Mouse (Mus musculus): ENCODE results near the gene Ucn3. TPM values are rescaled to one million over a fixed set of nuclear protein-coding genes. Genes with fewer than 3 reads are reported as not detected.

Gene Ucn3
- polyA plus RNA-seq, 1 experiment = not detected

DNA sequence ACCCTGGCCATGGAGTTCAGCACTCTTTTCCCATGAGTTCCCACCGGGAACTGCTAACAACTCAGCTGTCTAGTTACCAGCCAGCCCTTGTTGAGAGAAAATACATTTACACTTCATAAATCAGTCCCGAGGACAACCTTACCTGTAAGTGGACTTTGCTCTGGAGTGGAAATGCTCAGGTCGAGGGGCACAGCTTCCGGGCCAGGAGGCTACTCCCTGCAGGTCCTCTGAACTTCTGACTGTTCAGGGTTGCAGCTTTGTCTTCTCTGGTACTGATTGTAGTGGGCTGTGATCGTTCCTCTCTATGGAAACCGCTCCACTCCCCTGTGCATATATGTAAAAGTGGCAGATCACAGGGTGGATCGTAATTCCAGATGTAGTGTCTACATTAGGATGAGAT, 450 bp downstream of the Ucn3 start:
- TF ChIP-seq MYOG (IDR thresholded peaks at IDR 0.05; ENCODE audit: control insufficient read depth, extremely low read depth, insufficient read length) (no peak), MYOD1 (IDR thresholded peaks at IDR 0.05; ENCODE audit: control insufficient read depth, insufficient read length, low read depth) (no peak), USF1 (IDR thresholded peaks at IDR 0.05; ENCODE audit: low read depth) (no peak), FOSL1 (IDR thresholded peaks at IDR 0.05; ENCODE audit: insufficient read depth, low read length, poor library complexity, severe bottlenecking) (no peak), CTCF (IDR thresholded peaks at IDR 0.05; ENCODE audit: control insufficient read depth, insufficient read depth, insufficient read length) (no peak), MAX (IDR thresholded peaks at IDR 0.05) (no peak), CEBPB (IDR thresholded peaks at IDR 0.05; ENCODE audit: low read depth) (no peak)
- Histone ChIP-seq H3K4me3 (ENCODE audit: insufficient read depth, poor library complexity, severe bottlenecking) (no peak overlapping the region), H3K27me3 (ENCODE audit: control insufficient read depth, insufficient read depth, insufficient read length) (peaks cover 16% of the 10 kb centered on the region), H3K36me3 (ENCODE audit: control insufficient read depth, insufficient read depth) (no peaks in the 10 kb centered on the region), H3ac (ENCODE audit: control insufficient read depth, insufficient read length, low read depth) (no peak overlapping the region), H3K79me3 (ENCODE audit: low read depth) (no peaks in the 10 kb centered on the region), H3K79me2 (ENCODE audit: control insufficient read depth, insufficient read depth) (no peaks in the 10 kb centered on the region)

DNA sequence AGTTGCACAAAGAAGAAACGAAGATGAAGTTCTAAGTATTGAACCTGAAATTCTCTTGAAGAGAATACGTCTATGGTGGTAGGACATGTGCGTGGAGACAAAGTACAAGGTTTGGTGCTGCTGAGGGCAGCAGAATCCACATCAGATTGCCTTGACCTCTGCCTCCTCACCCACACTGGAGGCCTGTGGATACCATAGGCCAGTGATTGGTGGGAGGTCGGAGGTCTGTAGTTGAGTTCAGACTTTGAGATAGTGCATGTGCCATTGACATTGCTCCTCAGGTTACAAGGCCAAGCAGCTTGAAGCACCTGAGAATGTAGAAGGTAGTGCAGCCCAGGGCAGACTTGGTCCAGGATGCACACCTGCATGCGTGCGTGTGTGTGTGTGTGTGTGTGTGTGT, 19.1 kb downstream of the Ucn3 start:
- Histone ChIP-seq H3K79me2 (ENCODE audit: control insufficient read depth, insufficient read depth) (no peaks in the 10 kb centered on the region), H3ac (ENCODE audit: control insufficient read depth, insufficient read length, low read depth) (no peak overlapping the region), H3K79me3 (ENCODE audit: low read depth) (no peaks in the 10 kb centered on the region), H3K27me3 (ENCODE audit: control insufficient read depth, insufficient read depth, insufficient read length) (peaks cover 4% of the 10 kb centered on the region), H3K4me3 (ENCODE audit: insufficient read depth, poor library complexity, severe bottlenecking) (no peak overlapping the region), H3K36me3 (ENCODE audit: control insufficient read depth, insufficient read depth) (no peaks in the 10 kb centered on the region)
- TF ChIP-seq FOSL1 (IDR thresholded peaks at IDR 0.05; ENCODE audit: insufficient read depth, low read length, poor library complexity, severe bottlenecking) (no peak), MAX (IDR thresholded peaks at IDR 0.05) (no peak), CEBPB (IDR thresholded peaks at IDR 0.05; ENCODE audit: low read depth) (no peak), MYOD1 (IDR thresholded peaks at IDR 0.05; ENCODE audit: control insufficient read depth, insufficient read length, low read depth) (no peak), MYOG (IDR thresholded peaks at IDR 0.05; ENCODE audit: control insufficient read depth, extremely low read depth, insufficient read length) (no peak), USF1 (IDR thresholded peaks at IDR 0.05; ENCODE audit: low read depth) (no peak), CTCF (IDR thresholded peaks at IDR 0.05; ENCODE audit: control insufficient read depth, insufficient read depth, insufficient read length) (no peak)

DNA sequence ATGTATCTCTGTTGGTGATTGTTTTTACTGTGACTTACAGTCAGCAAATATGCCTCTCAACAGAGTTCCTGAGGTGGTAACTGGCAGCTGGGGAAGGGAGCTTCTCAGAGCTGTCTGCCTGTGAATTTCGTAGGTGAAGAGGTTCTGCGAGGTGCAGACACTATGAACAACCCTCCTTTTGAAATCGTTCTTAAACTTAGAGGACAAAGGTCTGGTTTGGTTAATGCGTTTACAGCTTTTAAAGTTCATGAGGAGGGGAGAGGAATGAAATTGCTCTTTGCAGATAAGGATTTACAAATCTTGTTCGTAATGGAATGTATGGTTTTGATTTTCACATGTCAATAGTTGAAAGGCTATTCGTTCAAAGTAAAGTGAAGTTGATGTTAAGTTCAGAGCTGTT, 19.5 kb downstream of the Ucn3 start:
- no peak for TF ChIP-seq USF1 (IDR thresholded peaks at IDR 0.05; ENCODE audit: low read depth)
- no peak for TF ChIP-seq CTCF (IDR thresholded peaks at IDR 0.05; ENCODE audit: control insufficient read depth, insufficient read depth, insufficient read length)
- no peak for TF ChIP-seq CEBPB (IDR thresholded peaks at IDR 0.05; ENCODE audit: low read depth)
- TF ChIP-seq FOSL1 (IDR thresholded peaks at IDR 0.05; ENCODE audit: insufficient read depth, low read length, poor library complexity, severe bottlenecking) = no peak
- TF ChIP-seq MYOG (IDR thresholded peaks at IDR 0.05; ENCODE audit: control insufficient read depth, extremely low read depth, insufficient read length) = no peak
- H3K27me3 ChIP-seq (ENCODE audit: control insufficient read depth, insufficient read depth, insufficient read length) = peaks cover 4% of the 10 kb centered on the region
- H3K36me3 ChIP-seq (ENCODE audit: control insufficient read depth, insufficient read depth) = no peaks in the 10 kb centered on the region
- no peaks in the 10 kb centered on the region for H3K79me2 ChIP-seq (ENCODE audit: control insufficient read depth, insufficient read depth)
- no peak overlapping the region for H3K4me3 ChIP-seq (ENCODE audit: insufficient read depth, poor library complexity, severe bottlenecking)
- no peak overlapping the region for H3ac ChIP-seq (ENCODE audit: control insufficient read depth, insufficient read length, low read depth)
- no peaks in the 10 kb centered on the region for H3K79me3 ChIP-seq (ENCODE audit: low read depth)

DNA sequence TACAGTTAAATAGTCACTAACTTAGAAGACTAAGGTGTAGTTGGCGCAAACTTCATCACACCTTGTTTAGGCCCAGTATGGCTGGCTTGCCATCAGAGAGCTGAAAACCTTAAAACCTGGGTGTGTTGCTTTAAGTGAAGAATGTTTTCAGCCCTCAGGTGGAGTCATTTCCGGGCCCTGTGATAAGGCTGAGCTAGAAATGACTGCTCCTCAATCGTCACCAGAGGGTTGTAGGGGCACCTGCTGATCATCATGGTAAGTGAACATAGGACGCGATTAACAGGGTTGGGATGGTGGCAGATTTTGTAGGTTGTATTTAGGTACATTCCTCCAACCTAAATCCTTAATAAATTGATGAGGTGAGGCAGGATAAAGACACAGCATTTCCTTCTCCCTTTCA, 20.7 kb downstream of the Ucn3 start:
- TF ChIP-seq USF1 (IDR thresholded peaks at IDR 0.05; ENCODE audit: low read depth) (no peak), CEBPB (IDR thresholded peaks at IDR 0.05; ENCODE audit: low read depth) (no peak), MYOG (IDR thresholded peaks at IDR 0.05; ENCODE audit: control insufficient read depth, extremely low read depth, insufficient read length) (no peak), MYOD1 (IDR thresholded peaks at IDR 0.05; ENCODE audit: control insufficient read depth, insufficient read length, low read depth) (no peak), MAX (IDR thresholded peaks at IDR 0.05) (no peak)
- H3K79me3 ChIP-seq (ENCODE audit: low read depth) = no peaks in the 10 kb centered on the region
- no peak overlapping the region for H3ac ChIP-seq (ENCODE audit: control insufficient read depth, insufficient read length, low read depth)
- no peaks in the 10 kb centered on the region for H3K79me2 ChIP-seq (ENCODE audit: control insufficient read depth, insufficient read depth)
- H3K4me3 ChIP-seq (ENCODE audit: insufficient read depth, poor library complexity, severe bottlenecking) = no peak overlapping the region
- no peaks in the 10 kb centered on the region for H3K36me3 ChIP-seq (ENCODE audit: control insufficient read depth, insufficient read depth)
- no peaks in the 10 kb centered on the region for H3K27me3 ChIP-seq (ENCODE audit: control insufficient read depth, insufficient read depth, insufficient read length)

DNA sequence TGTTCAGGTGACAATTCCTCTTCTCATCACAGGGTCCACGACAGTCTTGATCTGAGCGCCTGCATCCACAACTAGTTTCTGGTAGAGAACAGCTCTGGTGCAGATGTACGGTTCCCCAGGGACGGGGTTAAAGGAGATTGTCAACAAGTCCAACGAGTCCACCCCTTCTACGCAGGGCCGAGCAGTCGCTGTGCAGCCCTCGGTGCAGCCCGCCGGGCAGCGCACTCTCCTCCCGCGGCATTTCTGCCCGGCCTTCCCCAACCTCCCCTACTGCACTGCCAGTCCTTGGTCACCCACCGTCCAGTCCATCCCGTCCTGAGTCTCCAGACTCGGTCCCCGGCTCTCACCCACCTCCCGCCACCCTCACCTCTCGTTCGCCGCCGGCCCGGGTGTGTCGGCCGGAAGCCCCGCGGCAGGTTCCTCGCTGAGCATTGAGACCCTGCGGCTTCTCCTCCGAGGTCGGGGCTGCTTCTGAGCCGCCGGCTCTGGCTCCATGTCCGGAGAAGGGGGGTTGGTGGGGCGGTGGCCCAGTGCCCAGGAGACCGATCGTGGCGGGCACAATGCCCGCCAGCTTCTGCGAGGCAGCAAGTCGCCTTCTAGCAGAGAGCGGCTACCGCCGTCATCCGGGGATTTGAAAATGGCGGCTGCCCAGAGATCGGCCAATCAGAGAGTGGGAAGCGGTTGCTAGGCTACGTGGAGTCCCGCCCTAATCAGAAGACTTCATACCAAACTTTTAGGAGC, 27.4 kb downstream of the Ucn3 start, which contains the start of the genes Net1 and Tubal3:
TSS of gene Net1 (minus strand) at position 650 of the 741 bp plus-strand sequence.
TSS of gene Tubal3 (plus strand) at position 704 of the 741 bp plus-strand sequence.
- peak within 1 kb of the TSS; percentile 91 for H3ac ChIP-seq (ENCODE audit: control insufficient read depth, insufficient read length, low read depth)
- peaks cover 28% of the 10 kb centered on the region for H3K79me3 ChIP-seq (ENCODE audit: low read depth)
- H3K4me3 ChIP-seq (ENCODE audit: insufficient read depth, poor library complexity, severe bottlenecking) = peak within 1 kb of the TSS; percentile 89
- H3K36me3 ChIP-seq (ENCODE audit: control insufficient read depth, insufficient read depth) = peaks cover 5% of the 10 kb centered on the region
- TF ChIP-seq MYOG (IDR thresholded peaks at IDR 0.05; ENCODE audit: control insufficient read depth, extremely low read depth, insufficient read length) = no peak
- TF ChIP-seq USF1 (IDR thresholded peaks at IDR 0.05; ENCODE audit: low read depth) = no peak
- TF ChIP-seq CEBPB (IDR thresholded peaks at IDR 0.05; ENCODE audit: low read depth) = no peak
- TF ChIP-seq MYOD1 (IDR thresholded peaks at IDR 0.05; ENCODE audit: control insufficient read depth, insufficient read length, low read depth) = no peak
- TF ChIP-seq CTCF (IDR thresholded peaks at IDR 0.05; ENCODE audit: control insufficient read depth, insufficient read depth, insufficient read length) = no peak
- no peak for TF ChIP-seq MAX (IDR thresholded peaks at IDR 0.05)
- no peak for TF ChIP-seq FOSL1 (IDR thresholded peaks at IDR 0.05; ENCODE audit: insufficient read depth, low read length, poor library complexity, severe bottlenecking)
- H3K79me2 ChIP-seq (ENCODE audit: control insufficient read depth, insufficient read depth) = peaks cover 38% of the 10 kb centered on the region
- no peaks in the 10 kb centered on the region for H3K27me3 ChIP-seq (ENCODE audit: control insufficient read depth, insufficient read depth, insufficient read length)
